Mouse (Mus musculus): ENCODE data around the gene Serpina10.
"Not testable (repeated sequence)": the region's sequence is repeated elsewhere in the genome, so short reads cannot be mapped to it uniquely, and the experiment has no call there.

Serpina10 gene

GRCm38 (mm10) chr12:103631203-103631612, at the start of gene Serpina10:
Gene Serpina10 (minus strand): TSS chr12:103631444.
- no peak for DNase-seq (ENCODE audit: low read depth)

- DNase-seq (ENCODE audit: low read depth) = not testable (repeated sequence)
Measured at GRCm38 (mm10) chr12:103679853-103680252, 48.6 kb upstream of the Serpina10 start.

- DNase-seq (ENCODE audit: low read depth) = no peak
Measured at GRCm38 (mm10) chr12:103676039-103676438, 44.8 kb upstream of the Serpina10 start, which contains the start of gene Serpina16. Gene Serpina16 (minus strand): TSS chr12:103676139.

GRCm38 (mm10) chr12:103673179-103673578, 41.9 kb upstream of the Serpina10 start:
- DNase-seq (ENCODE audit: low read depth) = peak; percentile 74

DNA sequence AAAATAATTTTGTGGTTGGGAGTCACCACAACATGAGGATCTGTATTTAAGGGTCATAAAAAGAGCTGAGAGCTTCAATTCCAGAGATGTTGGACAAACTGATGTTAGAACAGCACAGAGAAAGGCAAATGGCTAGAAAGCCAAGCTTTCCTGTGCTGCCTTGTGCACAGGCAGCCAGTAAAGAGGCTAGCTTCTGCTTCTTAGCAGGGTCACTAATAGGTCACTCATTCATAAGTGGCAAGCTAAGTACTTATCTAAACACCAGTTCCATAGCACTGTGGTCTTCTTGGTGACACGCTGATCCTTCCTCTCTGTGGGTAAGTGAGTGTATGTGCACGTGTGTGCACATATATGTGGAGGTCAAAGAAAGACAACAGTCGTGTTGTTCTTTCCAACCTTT, 40.2 kb upstream of the Serpina10 start:
- DNase-seq (ENCODE audit: low read depth) = no peak

- no peak for DNase-seq (ENCODE audit: low read depth)
Measured at GRCm38 (mm10) chr12:103670964-103671363, 39.7 kb upstream of the Serpina10 start.

- DNase-seq (ENCODE audit: low read depth) = no peak
Measured at GRCm38 (mm10) chr12:103670344-103670743, 39.1 kb upstream of the Serpina10 start.

DNA sequence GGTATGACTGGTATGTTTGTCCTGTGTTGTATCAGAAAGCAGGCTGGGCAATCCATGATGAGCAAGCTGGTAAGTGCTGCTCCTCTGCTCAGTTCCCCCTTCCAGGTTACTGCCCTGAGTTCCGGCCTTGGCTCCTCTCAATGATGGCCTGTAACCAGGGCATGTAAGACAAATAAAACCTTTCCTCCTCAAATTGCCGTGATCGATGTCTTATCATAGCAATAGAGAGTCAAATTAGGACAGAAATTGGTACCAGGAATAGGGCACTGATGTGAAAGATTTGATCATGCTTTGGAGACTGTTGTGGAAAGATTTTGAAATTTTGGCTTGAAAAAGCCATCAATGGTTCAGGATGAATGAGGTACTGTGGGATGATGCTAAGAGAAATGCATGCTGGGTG, 34.0 kb upstream of the Serpina10 start:
- no peak for DNase-seq (ENCODE audit: low read depth)

- not testable (repeated sequence) for DNase-seq (ENCODE audit: low read depth)
Measured at GRCm38 (mm10) chr12:103662053-103662452, 30.8 kb upstream of the Serpina10 start.

- no peak for DNase-seq (ENCODE audit: low read depth)
Measured at GRCm38 (mm10) chr12:103660076-103660475, 28.8 kb upstream of the Serpina10 start.

DNA sequence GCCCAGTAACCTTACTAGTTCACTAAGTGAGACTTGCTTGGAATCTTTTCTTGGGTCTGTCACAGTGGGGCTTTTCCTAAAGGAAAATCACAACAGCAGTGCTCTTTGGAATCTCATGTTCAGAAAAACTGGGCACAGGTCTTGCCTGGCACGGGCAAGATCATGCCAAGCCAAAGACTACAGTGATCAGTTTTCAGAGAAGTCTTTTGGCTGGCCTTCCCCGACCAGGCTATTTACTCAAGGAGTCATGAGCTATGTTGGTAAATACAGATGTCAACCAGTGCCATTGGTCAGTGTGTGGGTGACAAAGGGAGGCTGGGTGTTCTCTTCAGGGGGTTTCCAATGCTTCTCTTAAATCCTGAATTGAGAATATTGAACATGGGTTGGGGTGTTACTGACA, 27.9 kb upstream of the Serpina10 start:
- DNase-seq (ENCODE audit: low read depth) = no peak

DNA sequence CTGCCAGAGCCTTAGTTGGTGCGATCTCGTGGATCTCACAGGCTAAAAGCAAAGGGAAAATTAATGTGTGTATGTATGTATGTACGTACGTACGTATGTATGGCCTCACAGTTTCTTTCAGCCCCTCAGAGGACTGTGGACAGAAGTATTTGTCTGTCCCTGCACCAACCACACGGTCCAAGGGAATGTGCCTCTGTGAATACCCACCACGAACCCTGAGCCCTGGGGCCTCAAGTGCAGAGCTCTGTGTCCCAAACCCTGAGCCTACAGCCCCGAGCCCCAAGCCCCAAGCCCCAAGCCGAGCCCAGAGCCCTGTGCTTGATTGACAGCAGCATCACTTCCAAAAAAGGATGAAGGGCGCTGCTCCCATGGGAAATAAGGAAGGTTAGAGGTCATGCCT, 26.7 kb upstream of the Serpina10 start:
- no peak for DNase-seq (ENCODE audit: low read depth)

DNA sequence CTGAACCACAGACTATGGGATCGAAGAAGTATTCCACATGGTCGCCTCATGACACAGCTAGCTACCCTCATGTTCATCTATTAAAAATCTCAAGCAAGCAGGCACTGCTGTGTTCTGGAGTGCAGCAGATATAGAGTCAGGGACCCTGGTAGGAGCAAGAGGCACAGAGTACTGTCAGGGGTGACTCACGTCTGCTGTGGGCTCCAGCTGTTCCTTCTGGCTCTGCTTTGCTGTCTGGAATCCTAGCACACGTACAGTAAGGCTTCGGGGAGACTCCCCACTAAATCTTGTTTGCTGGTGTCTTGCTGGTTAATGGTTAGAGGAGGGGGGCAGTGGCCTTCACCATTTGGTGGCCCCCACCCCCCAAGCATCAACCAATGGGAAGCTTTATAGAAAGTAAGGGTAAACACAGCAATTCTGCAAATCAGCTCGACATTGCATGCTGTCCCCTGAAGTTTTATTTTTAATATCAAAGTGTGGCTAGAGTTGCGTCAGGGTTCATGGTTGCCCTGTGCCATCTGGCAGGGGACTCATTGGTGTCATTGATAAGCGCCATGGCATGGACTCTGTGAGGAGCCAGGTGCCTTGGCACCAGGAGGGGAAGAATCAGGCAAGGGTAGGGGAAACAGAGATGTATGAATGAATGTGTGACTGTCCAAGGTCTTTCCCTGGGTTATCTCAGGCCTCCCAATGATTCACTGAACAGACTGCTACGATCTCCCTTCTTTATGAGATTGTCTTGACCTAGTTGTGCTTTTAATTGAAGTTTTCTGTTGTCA, 25.8 kb upstream of the Serpina10 start, which contains the start of gene Serpina6:
Gene Serpina6, minus strand, starts transcription at position 365 of the 779 bp plus-strand sequence.
- no peak for DNase-seq (ENCODE audit: low read depth)

GRCm38 (mm10) chr12:103655123-103656044, 24.1 kb upstream of the Serpina10 start:
- no peak for DNase-seq (ENCODE audit: low read depth)

DNA sequence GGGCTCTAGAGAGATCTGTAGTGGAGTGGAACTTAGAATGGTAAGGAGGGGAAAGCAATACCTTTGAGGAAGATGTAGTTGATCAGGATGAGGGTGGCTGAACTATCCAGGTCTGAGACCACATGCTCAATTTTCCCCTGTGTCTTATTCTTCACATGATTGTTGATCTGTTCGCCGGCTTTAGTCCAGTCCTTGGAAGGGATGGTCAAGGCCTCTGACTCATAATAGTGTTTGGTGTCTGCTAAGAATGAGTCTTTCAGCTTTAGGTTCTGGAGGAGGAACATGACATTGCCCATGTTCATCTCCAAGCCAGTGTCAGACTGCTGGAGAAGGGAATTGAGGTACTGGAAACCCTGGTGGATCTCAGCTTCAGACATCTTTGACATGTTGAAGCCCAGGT, 22.6 kb upstream of the Serpina10 start:
- DNase-seq (ENCODE audit: low read depth) = no peak

GRCm38 (mm10) chr12:103646314-103646713, 15.1 kb upstream of the Serpina10 start:
- no peak for DNase-seq (ENCODE audit: low read depth)

DNA sequence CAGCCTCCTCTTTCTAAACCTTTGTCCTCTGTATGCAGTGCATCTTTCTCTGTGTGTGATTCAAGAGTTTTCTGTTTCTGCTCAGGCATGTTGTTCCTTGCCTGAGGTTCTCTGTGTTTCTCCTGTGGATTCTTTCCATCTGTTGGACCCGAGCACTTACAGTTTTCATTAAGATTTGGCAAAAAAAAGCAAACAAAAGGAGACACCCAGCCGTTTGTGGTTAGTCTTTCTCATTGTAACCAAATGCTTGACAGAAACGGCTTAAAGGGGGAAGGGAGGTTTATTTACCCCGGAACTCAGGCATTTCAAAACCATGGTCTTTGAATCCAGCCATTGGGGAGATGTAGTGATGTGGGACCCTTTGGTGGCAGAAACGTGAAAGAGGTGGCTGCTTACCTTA, 13.4 kb upstream of the Serpina10 start:
- no peak for DNase-seq (ENCODE audit: low read depth)

DNA sequence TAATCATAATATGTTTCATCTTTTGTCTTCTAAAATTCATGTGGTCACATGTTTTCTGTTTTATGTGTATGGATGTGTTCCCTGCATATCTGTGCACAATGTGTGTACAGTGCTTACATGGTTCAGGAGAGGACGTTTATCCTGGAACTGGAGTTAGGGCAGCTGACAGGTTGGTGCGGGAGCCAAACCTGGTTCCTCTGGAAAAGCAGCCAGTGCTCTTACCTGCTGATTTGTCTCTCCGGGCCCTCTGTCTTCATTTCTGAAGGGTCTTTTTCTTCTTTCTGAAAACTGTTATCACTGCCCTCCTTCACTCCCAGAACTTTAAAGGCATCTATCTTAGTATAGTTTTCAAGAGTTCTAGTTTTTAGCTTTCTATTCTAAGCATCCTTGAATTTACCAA, 12.6 kb upstream of the Serpina10 start:
- no peak for DNase-seq (ENCODE audit: low read depth)

- no peak for DNase-seq (ENCODE audit: low read depth)
Measured at GRCm38 (mm10) chr12:103643336-103643735, 12.1 kb upstream of the Serpina10 start.

DNA sequence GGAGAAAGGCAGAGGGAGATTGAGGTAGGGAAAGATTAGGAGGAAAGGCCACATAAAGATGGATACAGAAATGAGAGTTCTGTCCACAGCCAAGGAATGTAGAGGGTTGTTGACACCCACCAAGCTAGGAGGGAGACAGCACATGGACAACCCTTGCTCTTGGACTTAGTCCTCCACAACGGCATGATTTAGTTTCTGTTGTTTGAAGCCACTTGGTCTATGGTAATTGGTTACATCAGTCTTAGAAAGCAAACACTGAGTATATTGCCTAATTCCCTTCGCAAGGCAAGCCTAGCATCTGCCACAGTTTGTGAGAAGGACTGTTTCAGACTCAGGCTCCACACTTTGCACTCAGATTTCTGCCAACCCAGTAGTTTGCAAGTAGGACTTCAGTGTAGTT, 4.6 kb upstream of the Serpina10 start:
- no peak for DNase-seq (ENCODE audit: low read depth)

DNA sequence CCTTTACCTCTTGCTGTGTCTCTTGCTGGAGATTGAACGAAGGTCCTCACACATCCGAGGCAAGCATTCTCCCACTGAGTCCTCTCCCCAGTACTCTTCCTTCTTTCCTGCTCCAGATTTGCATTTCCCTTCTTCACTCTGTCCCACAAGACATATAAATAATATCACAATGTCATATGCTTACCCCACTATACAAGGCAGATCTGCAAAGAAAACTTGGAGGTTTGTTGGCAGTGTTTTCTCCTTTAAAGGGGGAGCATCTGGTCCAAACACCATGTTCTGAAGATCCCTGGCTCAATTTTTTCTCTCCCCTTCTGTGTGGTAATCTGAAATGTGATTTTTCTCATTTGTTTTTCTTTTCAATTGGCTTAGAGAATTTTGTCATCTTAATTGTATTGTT, 3.2 kb upstream of the Serpina10 start:
- DNase-seq (ENCODE audit: low read depth) = no peak

GRCm38 (mm10) chr12:103616860-103617261, 14.4 kb downstream of the Serpina10 start:
- DNase-seq (ENCODE audit: low read depth) = no peak

DNA sequence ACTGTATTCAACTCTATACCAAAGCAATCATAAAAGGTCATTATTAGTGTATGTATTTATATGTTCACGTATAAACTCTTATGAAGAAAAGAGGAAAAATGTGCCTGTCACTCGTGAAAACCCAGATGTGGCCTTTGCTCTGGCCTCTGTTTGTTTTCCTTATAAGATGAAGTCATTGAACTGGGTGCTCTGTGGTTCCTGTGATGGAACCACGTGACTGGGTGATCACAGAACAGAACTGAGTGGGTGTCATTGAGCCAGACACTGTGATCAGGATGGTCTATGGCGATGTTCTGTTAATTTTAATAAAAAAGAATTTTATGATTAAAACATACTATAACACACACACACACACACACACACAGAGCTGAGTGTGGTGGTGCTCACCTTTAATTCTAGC, 15.5 kb downstream of the Serpina10 start:
- no peak for DNase-seq (ENCODE audit: low read depth)
